Mouse (Mus musculus) kidney, adult 11 months (tissue): Measurements from ENCODE around the gene Arid5b.

Experiments
- DNase-seq: peaks from one replicate; pipeline ENCODE4 v3.0.0; 2022

Arid5b gene

DNA sequence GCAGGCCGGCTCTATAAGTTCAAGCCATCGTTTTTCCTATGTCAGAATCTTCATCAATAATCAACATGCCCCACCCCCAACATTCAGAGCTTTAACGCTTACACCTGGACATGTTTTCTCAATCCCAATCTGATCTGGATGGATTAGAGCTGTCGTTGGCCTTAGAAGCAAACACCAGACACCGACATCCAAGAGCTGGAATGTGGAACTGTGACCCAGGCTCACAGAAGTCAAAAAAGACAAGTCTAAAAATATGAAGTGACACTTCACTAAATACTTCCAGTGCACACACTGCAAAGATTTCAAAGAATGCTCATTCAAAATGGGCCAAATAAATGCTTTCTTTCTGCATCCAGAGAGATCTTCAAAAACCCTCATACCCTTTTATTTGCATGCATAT lies 144.5 kb downstream of the Arid5b start:
- DNase-seq, result no peak

DNA sequence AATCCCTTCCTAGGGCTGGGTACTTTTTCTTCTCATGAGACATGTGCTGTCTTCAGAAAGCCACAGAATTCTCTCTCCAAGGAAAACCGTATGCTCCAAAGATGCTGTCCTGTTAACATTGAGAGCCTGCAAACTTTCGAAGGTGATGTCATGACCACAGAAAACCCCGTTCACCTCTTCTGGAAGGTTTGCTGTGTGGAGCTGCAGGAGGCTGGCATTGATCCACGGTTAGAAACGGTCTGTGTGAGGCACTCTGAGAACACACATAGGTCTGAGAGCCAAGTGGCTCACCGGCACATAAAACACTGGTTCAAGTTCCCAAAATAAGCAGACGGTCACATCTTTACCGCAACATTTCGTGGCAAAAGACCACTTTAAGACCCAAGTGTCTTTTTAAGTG lies 145.9 kb downstream of the Arid5b start:
- no peak for DNase-seq

DNA sequence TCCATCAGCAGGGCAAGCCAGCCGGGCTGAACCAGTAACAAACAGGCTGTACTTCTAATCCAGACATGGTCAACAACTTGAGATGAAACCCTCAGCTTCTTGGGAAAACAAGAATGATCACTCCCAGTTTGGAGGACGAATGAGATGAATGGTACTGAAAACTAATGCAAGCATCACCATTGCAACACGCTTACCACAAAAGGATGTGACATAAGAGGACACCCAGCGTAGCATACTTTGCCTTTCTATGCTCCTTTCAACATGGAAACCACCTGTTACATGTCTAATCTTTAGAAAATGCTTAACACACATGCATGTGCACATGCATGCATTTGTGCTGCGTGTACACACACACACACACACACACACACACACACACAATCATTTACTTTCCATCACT lies 146.4 kb downstream of the Arid5b start:
- no peak for DNase-seq

DNA sequence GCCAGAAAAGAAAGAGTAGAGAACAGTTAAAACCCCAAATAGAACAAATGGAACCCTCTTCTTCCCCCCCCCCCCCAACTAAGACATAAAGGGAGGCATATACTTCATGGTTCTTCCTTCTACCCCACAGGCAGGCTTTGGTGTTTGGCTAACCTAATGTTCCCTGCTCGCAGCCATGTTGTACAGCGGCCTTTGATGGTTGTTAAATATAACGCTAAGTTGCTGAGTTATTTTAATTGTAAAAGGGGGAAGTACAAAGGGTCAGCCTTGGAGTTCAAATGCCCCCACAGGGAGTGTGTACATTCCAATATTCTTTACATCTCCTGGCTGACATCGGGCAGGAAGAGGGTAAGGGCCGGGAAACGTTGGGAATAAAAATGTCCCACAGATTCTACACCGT lies 148.9 kb downstream of the Arid5b start:
- no peak for DNase-seq

DNA sequence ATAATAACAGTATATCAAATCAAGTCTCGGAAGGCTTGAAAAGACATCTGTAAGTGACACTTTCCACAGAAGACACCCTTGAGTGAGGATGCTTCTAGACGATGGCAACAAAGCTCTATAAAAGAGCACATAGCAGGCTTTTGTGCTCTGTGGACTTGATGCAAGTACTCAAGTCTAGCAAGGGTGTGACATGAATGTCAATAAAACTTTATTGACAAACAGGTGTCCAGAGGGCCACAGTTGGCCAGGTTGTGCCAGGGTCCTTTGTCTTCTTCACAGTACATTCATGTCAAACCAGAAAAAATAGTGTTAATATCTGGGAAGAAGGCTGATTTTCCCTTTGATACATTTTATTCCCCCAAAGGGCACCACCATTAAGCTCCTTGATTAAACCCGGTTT lies 149.5 kb downstream of the Arid5b start:
- DNase-seq, result no peak

DNA sequence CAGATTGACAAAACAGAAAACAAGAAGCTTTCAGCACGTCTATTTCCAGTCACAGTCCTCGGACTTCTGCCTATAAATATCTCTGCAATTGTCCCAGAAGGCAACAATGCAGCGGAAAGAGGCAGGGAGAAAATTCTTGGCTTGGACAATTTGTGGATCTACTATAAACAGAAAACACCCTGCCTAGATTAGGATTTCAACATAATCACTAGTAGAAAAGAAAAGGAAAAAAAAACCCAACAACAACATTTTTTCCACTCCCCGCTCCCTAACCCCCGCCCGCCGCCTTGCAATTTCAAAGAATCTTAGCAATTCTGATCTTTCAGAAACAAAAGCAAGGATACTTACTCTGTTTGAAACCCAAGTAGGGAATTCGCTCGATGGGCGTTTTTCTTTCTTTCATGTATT lies 150.1 kb downstream of the Arid5b start:
- no peak for DNase-seq

DNA sequence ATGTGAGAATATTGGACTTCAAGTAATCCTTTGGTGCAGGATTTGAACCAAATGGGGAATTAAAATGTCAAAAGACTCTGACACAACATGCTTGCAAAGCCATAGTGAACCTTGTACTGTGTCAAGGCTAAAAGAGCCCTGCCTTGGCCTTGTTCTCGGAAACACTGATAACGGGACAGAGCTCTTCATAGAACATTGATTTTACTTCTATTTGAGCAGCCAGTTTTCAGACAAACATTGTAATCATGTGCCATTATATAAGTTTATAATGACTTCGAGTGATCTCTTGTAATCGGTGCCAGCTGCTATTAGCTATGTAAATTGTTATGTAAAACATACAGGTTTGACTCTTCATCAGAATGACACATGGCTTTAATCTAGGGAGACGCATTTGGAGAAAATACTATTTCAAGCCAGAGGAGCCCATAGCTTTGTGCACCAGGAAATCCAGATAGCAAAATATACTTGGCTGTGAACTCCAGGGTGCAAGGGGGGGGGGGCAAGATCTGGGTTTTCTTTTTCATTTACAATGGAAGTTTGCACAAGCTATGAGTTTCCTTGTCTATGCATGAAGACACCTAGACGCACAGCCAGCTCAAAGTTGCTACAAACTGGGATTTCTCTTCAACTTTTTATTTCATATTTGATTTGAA lies 150.8 kb downstream of the Arid5b start:
- no peak for DNase-seq

DNA sequence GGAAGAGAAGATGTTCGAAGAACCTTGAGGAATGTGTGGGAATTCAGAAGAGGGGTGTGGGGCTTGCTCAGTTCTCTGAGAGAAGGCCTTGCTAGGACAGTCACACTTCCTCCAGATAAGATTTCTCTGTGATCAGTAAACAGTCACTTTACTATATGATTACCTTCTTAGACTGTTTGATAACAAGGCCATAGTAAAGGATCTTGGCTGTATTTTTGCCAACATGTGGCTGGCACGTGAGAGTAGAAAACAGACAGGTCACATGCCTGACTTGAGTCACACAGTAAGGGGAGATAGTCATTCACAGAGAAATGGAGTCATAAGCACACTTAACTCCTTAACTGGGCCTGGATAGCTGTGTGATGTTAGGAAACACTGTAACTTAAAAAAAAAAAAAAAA lies 151.4 kb downstream of the Arid5b start:
- no peak for DNase-seq

DNA sequence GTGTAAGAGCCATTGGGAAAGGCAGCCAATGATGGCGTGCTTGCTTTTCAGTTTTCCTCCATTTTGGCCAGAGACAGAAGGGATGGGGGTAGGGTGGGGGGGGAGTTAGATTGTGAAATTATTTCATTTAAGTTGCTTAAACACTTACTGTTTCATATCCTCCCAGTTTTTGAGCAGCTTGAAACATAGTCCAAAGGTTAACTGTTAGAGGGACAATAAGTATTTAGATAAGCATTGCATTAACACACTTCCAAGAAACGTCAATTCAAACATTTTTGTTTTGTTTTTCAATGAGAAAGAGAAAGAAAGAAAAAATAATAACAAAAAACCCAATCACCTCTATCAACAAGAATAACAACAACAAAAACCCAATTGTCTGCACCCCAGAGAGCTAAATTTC lies 152.0 kb downstream of the Arid5b start:
- no peak for DNase-seq

DNA sequence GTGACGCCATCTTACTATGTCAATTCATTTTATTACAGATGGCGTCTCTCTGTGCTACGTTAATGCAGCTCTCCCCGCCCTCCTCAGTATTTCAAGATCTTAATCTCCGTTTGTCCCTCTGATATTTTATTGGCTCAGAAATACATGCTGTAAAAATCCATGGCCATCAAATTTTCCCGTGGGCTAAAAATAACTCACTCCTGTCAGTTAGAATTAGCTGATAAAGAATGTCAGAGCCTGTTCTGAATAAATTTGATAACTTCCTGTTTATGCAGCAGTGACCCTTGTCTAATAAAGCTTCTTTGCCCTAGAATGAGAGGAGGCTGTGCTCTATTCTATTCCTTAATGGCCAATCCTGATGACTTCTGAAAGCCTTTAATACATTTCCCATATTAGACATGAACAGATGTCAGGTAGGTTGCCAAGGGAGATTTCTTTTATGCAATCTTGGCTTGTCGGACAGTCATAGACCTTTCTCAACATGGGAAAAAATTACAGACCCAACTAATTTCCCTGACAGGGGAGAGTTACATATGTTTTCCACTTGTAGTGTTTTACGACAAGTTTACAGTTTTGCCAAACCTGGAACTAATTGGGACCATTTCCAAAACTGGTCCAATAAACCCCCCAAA lies 152.5 kb downstream of the Arid5b start:
- no peak for DNase-seq

DNA sequence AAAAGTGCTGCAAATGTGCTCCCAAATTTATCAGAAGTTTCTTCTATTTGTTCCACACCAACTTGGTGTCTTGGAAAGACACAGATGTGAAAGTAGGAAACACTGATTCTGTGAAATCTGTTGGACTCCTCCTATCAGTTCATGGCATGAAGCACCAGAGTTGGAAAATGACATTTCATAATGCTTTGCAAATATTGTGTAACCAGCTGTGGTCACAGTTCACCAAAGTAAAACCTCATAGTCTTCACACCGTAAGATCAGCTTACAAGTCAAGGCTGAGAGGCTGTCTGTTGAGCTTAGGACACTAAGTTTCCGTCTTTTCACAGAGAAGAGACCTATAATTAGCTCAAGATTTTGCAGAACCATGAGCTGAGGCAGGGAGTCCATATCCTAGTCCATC lies 153.6 kb downstream of the Arid5b start:
- DNase-seq, result no peak

DNA sequence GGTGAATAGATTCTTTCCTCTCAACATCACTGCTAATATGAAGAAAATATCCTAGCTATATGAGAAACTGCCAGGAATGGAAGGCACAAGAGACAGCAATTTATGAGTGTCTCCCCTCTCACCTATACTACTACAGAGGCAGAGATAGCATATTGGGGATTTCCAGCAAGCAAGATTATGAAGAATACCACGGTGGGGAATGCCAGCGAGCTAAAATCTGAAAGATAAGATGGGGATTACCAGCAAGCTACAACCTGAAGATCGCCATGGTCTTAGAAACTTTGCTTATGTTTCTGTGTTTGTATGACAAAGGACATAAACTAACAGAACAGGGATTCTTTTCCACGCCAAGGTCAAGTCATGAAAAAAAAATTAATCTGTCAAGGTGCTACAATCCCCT lies 155.1 kb downstream of the Arid5b start:
- no peak for DNase-seq

DNA sequence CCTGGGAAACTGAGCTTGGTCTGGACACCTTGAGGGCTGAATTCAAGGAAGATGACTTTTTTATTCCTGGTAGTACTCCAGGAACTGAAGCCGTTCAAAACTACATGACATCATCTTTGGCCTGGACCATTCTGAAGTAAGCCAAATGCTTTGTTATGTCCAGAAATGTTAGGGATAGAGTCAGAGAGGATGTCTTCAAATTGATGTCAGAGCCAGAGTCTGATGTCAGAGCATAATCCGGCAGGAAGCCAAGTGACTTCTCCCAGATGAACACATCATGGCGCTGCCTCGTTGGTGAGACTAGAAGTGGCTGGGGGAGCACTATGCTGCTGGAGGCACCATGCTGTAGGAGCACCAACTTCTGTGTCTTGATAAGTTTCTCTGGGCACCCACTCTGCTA lies 156.6 kb downstream of the Arid5b start:
- no peak for DNase-seq

DNA sequence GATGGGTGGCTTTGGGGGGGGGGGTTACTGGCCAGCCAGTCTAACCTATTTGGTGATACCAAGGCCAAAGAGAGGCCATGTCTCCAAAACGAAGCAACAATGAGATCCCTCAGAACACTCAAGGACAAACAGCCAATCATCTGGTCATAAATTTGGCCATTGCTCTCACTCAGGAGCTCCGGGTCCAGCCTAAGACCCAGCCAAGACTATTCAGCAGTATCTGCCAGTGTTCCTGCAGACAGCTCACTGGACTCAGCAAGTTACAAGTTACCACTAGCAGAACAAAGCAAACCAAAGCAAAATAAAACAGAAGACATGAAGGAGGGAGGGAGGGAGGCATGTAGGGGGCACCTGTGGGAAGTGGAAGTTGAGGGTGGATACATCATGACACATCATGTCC lies 157.3 kb downstream of the Arid5b start:
- DNase-seq, result no peak

DNA sequence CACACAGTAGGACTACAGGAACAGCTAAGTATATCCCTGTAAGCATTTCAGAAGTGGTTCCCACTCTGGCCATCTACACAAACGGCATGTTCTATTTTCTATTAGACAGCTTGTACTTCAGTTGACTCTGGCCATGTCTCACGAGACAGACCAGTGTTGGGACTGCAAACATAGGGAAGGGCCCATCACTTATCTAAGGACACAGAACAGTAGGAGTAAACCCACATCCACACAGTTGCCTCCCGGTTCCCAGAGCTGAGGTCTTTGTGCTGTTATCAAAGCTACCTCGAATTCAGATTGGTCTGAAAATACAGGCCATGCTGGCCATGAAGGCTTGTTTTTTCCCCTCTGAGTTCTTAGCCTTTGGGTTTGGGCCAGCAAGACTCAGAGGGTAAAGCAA lies 158.5 kb downstream of the Arid5b start:
- no peak for DNase-seq

DNA sequence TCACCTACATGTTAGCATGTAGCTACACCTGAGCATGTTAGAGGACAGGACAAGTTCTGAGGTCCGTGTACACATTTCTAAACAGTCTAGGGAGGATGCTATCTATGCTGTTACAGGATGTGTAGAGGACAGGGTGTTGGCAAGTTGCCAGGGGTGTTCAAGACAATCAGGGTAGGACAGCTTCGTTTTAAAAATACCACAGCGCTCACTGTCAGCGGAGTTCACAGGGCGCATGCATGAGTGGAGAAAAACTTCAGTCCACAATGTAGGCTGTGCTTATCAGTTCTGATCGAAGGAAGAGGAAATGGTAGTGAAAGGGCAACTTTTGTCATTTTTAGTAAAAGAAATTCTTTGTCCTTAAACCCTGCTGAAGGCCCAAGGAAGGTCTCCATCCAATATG lies 159.3 kb downstream of the Arid5b start:
- DNase-seq, result no peak

DNA sequence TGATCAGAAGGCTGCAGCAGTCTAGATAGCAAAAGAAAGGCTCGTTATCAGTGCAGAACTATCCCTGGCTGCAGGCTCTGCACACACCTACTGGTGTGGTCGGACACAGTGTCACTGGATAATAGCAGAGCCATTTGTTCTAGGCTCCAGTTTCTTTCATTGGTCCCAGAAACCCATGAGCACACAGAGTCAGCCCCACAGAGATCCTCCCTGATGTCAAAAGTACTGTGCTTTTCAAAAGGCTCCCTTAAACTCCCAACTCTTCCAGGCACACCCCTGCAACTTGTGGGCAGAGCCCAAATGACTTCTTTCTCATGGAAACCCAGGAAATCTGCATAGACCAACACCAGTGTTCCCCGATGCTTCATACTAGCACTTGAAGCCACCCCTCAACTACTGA lies 163.6 kb downstream of the Arid5b start:
- DNase-seq, result no peak

DNA sequence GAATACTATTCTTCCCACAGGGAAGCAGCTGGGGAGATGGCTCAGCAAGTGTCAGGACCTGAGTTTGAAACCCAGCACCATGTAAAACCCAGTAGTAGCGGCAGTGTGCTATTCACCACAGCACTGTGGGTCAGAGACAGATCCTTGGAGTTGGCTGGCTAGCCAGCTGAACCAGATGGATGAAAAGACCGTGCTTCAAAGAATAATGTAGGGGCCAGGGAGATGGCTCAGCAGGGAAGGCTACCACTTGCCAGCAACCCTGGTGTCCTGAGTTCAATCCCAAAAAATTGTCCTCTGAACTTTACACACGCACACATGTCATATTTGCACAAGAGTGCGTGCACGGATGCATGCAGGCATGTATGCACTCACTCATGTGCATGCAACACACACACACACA lies 164.9 kb downstream of the Arid5b start:
- DNase-seq, result no peak

DNA sequence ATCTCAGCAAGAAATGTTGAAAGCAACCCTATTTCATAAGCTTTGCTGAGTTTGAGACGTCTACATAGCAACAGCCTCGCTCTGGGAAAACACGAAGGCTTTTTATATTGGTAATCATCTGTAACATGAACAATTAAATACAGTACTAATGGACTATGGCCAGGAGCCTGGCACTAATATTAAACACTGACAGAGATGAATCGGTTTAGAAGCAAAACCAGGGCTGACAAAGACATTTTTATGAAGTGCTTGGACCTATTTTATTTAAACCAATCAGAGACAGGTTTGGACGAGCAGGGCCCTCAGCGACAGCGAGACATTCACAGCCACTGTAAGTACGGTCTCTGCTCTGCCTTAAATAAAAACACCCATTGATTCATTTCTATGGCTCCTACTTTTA lies 165.6 kb downstream of the Arid5b start:
- DNase-seq, result no peak

DNA sequence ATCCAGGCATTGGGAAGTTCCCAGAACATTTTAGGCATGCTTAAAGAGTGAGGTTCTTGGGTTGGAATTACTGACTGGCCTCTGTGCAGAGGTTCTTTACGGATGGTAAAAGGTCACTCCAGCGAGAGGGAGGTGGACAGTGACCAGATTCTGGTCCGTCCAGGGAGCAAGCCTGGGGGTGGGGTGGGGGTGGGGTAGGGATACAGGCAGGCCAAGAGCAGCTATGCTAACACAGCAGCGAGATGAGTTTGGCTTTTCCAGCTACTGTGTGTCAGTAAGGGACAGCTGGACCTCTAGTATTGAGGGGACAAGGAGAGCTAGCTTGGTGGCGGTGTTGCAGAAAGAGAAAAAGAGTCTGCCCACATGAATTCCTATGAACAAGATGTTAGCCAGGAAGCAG lies 167.9 kb downstream of the Arid5b start:
- no peak for DNase-seq

DNA sequence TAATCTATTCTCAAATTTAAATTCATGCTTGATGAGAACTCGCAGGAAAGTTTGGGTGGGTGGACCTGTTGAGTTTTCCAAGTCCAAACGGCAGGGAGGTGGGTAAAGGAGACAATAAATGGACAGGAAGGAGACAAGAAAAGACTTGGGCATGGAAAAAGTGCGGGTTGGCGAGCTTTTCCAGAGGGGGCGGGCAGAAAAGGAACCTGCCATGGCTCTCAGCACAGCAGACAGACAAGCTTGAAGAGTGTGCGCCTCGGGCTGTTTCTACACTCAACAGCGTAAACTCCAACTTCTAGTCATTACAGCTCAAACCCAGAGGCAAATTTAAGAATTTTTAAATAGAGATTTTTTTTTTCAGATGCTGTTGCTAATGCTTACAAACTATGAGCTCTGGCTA lies 168.4 kb downstream of the Arid5b start:
- DNase-seq, result no peak

DNA sequence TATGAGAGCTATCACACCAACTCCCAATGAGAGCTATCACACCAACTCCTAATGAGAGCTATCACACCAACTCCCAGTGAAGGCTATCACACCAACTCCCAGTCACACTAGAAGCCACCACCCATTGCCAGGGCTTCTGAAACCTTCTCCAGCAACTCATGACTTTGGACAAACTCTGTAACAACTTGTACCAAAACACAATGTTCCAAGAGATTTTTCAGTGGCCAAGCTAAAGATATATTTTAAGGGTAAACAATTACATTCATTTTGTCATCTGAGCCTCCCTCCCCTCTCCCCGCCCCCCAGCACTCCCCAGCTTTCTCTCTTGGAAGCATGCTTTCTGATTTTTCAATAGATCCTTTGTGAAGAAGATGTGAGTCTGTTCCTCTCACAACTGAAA lies 168.9 kb downstream of the Arid5b start:
- no peak for DNase-seq

DNA sequence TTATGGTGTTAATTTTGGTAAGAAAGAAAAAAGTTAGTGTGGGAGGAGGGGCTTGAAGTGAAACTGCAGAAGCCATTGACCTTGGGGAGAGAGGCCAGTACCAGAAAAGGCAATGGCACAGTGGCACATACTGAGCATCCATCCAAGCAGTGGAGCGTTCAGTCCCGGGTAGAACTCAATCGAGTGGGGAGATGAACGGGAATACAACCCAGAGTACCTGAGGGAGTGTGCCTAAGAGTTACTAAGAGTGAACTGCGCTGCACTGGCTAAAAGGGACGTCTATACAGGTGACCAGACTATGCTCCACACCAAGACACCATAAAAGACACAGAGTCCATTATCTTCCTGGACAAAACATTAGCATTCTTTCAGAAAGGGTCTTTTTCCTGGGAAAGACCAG lies 170.8 kb downstream of the Arid5b start:
- DNase-seq, result no peak

DNA sequence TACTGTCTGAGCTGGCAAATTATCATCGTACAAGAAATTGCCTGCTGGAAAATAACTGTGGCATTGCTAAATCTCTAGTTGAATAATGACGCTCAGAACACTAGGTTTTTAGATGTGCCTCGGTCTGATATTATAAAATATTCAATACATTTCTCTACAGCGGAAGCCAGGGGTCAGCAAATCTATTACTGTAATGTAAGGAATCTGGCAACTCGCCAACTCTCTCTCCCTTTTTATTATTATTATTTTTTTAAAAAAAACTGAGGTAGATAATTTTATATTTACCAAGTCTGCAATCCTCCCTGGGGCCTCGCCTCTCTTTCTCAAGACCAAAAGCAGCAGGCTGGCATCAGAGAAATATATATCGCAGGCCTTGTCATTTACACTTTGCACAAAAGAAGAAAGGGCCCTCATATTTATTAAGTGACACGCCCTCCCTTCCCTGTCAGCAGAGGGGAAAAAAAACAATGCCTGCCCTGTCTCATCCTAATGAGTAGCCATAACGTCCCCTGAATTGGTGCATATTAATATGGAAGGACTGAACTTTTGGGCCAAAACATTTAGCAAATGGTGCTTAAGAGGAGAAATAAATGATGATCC lies 172.1 kb downstream of the Arid5b start:
- no peak for DNase-seq
